Mouse (Mus musculus) ES-E14 (cell line): Measurements from ENCODE around the gene Hoxb1.

Source experiments
- CHD2 ChIP-seq: IDR thresholded peaks from 2 replicates; pipeline ENCODE4 v1.6.1; 2014; ENCODE audit warnings: mild to moderate bottlenecking, low read depth, low read length, inconsistent platforms
- HCFC1 ChIP-seq: IDR thresholded peaks from 2 replicates; pipeline ENCODE4 v1.6.1; 2012; ENCODE audit warnings: low read length, inconsistent platforms, borderline replicate concordance; ENCODE audit not compliant: insufficient read depth
- MAFK ChIP-seq: IDR thresholded peaks from 2 replicates; pipeline ENCODE4 v1.6.1; 2014; ENCODE audit warnings: mild to moderate bottlenecking, low read depth, low read length, inconsistent platforms; ENCODE audit not compliant: insufficient read depth
- ZC3H11A ChIP-seq: IDR thresholded peaks from 2 replicates; pipeline ENCODE4 v1.6.1; 2012; ENCODE audit warnings: low read depth, mild to moderate bottlenecking, inconsistent platforms, low read length, borderline replicate concordance

GRCm38 (mm10) chr11:96354801-96355311 is 10.7 kb upstream of the Hoxb1 start:
- TF ChIP-seq HCFC1: no peak
- no peak for TF ChIP-seq CHD2
- no peak for TF ChIP-seq MAFK
- TF ChIP-seq ZC3H11A: no peak
